Mouse (Mus musculus) forebrain, embryonic 16.5 days (tissue): ENCODE measurements at regions not wholly inside any gene's neighbourhood (a gene's known extent, or its start where the extent isn't known, plus 50 kb on each side); places are given as distances from the start of the nearest gene placed in this dataset.

Experiments
- ATAC-seq: fragments of 200-750 bp; cut with Nextera tagmentation; 2 replicates; pipeline ENCODE4 v1.8.0; 2017; ENCODE audit warnings: mild to moderate bottlenecking, moderate library complexity
- H3K27ac ChIP-seq: fragments of 300-500 bp; sonication (generic); 2 replicates; pipeline ENCODE4 v1.5.1; 2014; ENCODE audit warnings: low read length, control low read depth
- H3K27me3 ChIP-seq: fragments of 300-500 bp; sonication (generic); replicated peaks from 2 replicates; pipeline ENCODE4 v1.6.1; 2014; ENCODE audit warnings: low read length; ENCODE audit not compliant: control insufficient read depth, insufficient read depth
- H3K36me3 ChIP-seq: fragments of 300-500 bp; sonication (generic); 2 replicates; pipeline ENCODE4 v1.6.1; 2014; ENCODE audit not compliant: control insufficient read depth, insufficient read depth
- H3K4me1 ChIP-seq: fragments of 300-500 bp; sonication (generic); replicated peaks from 2 replicates; pipeline ENCODE4 v1.6.1; 2014; ENCODE audit warnings: low read length; ENCODE audit not compliant: control insufficient read depth, insufficient read depth
- H3K4me2 ChIP-seq: fragments of 300-500 bp; sonication (generic); 2 replicates; pipeline ENCODE4 v1.6.1; 2014; ENCODE audit warnings: mild to moderate bottlenecking, low read length, control low read depth
- H3K4me3 ChIP-seq: fragments of 300-500 bp; sonication (generic); replicated peaks from 2 replicates; pipeline ENCODE4 v1.5.1; 2014; ENCODE audit warnings: mild to moderate bottlenecking, low read length, control low read depth
- H3K9ac ChIP-seq: fragments of 300-500 bp; sonication (generic); replicated peaks from 2 replicates; pipeline ENCODE4 v1.6.1; 2014; ENCODE audit warnings: low read depth, low read length, control low read depth
- H3K9me3 ChIP-seq: fragments of 300-500 bp; sonication (generic); 2 replicates; pipeline ENCODE4 v1.6.1; 2016; ENCODE audit warnings: low read length; ENCODE audit not compliant: control insufficient read depth
- WGBS: fragments of 180-500 bp; shearing (Covaris S2); extraction: QIAGEN DNeasy Blood & Tissue Kit; methylation state at CpG from one replicate; pipeline ENCODE4 v1.1.7; 2014; 5-methylcytosine and 5-hydroxymethylcytosine counted together

GRCm38 (mm10) chr4:95278714-95279095 is 226.7 kb upstream of the Jun start:
- Histone ChIP-seq H3K9me3 (no peaks in the 10 kb centered on the region), H3K4me2 (no peak overlapping the region), H3K9ac (no peak overlapping the region), H3K4me1 (peaks cover 8% of the 10 kb centered on the region; the same call in 1 of the 2 replicates), H3K36me3 (no peaks in the 10 kb centered on the region), H3K4me3 (no peak overlapping the region), H3K27ac (no peak overlapping the region), H3K27me3 (no peaks in the 10 kb centered on the region)
- WGBS, result 47% methylated on average over 13 of the region's 13 CpGs
- ATAC-seq, result no peak

- no peak for ATAC-seq
- WGBS, result 90% methylated on average over 2 of the region's 2 CpGs
- Histone ChIP-seq H3K4me1 (peaks cover 8% of the 10 kb centered on the region; the same call in 1 of the 2 replicates), H3K4me2 (no peak overlapping the region), H3K27me3 (no peaks in the 10 kb centered on the region), H3K9ac (no peak overlapping the region), H3K36me3 (no peaks in the 10 kb centered on the region), H3K27ac (no peak overlapping the region), H3K9me3 (no peaks in the 10 kb centered on the region), H3K4me3 (no peak overlapping the region)
Measured at GRCm38 (mm10) chr4:95279200-95279599, 227.2 kb upstream of the Jun start.

- ATAC-seq, result no peak
Measured at GRCm38 (mm10) chr4:95282083-95282482, 230.1 kb upstream of the Jun start.

GRCm38 (mm10) chr4:95283789-95284188 is 231.8 kb upstream of the Jun start:
- ATAC-seq, result no peak
- no peaks in the 10 kb centered on the region for H3K36me3 ChIP-seq
- H3K27ac ChIP-seq, result no peak overlapping the region
- H3K4me1 ChIP-seq, result peaks cover 3% of the 10 kb centered on the region; the same call in 1 of the 2 replicates
- 87% methylated on average over 2 of the region's 2 CpGs for WGBS
- H3K27me3 ChIP-seq, result no peaks in the 10 kb centered on the region
- no peak overlapping the region for H3K4me2 ChIP-seq
- no peaks in the 10 kb centered on the region for H3K9me3 ChIP-seq
- no peak overlapping the region for H3K9ac ChIP-seq
- no peak overlapping the region for H3K4me3 ChIP-seq

More at GRCm38 (mm10) chr4:95282083-95282482, 230.1 kb upstream of the Jun start:
- no peaks in the 10 kb centered on the region for H3K9me3 ChIP-seq
- no peak overlapping the region for H3K27ac ChIP-seq
- H3K36me3 ChIP-seq, result no peaks in the 10 kb centered on the region
- H3K4me3 ChIP-seq, result no peak overlapping the region
- H3K4me2 ChIP-seq, result no peak overlapping the region
- no peaks in the 10 kb centered on the region for H3K27me3 ChIP-seq
- peaks cover 8% of the 10 kb centered on the region; the same call in 1 of the 2 replicates for H3K4me1 ChIP-seq
- no peak overlapping the region for H3K9ac ChIP-seq
- 60% methylated on average over 3 of the region's 3 CpGs for WGBS

- no peak overlapping the region for H3K27ac ChIP-seq
- no peak overlapping the region for H3K9ac ChIP-seq
- H3K36me3 ChIP-seq, result no peaks in the 10 kb centered on the region
- ATAC-seq, result no peak
- no peaks in the 10 kb centered on the region for H3K27me3 ChIP-seq
- no peak overlapping the region for H3K4me2 ChIP-seq
- H3K4me1 ChIP-seq, result no peaks in the 10 kb centered on the region
- 95% methylated on average over 2 of the region's 2 CpGs for WGBS
- no peak overlapping the region for H3K4me3 ChIP-seq
- H3K9me3 ChIP-seq, result no peaks in the 10 kb centered on the region
Measured at GRCm38 (mm10) chr4:95284192-95284591, 232.2 kb upstream of the Jun start.

GRCm38 (mm10) chr4:95284696-95285095 is 232.7 kb upstream of the Jun start:
- no peak for ATAC-seq

GRCm38 (mm10) chr4:95290321-95290720 is 238.3 kb upstream of the Jun start:
- H3K4me3 ChIP-seq, result no peak overlapping the region
- no peak overlapping the region for H3K4me2 ChIP-seq
- no peak overlapping the region for H3K27ac ChIP-seq
- WGBS, result 64% methylated on average over 4 of the region's 4 CpGs
- no peaks in the 10 kb centered on the region for H3K9me3 ChIP-seq
- ATAC-seq, result no peak
- no peak overlapping the region for H3K9ac ChIP-seq
- H3K36me3 ChIP-seq, result no peaks in the 10 kb centered on the region
- no peaks in the 10 kb centered on the region for H3K27me3 ChIP-seq
- H3K4me1 ChIP-seq, result no peaks in the 10 kb centered on the region

More at GRCm38 (mm10) chr4:95284696-95285095, 232.7 kb upstream of the Jun start:
- no peak overlapping the region for H3K27ac ChIP-seq
- WGBS, result 70% methylated on average over 1 of the region's 1 CpGs
- no peak overlapping the region for H3K4me3 ChIP-seq
- no peaks in the 10 kb centered on the region for H3K36me3 ChIP-seq
- H3K4me1 ChIP-seq, result no peaks in the 10 kb centered on the region
- H3K9ac ChIP-seq, result no peak overlapping the region
- no peaks in the 10 kb centered on the region for H3K27me3 ChIP-seq
- no peaks in the 10 kb centered on the region for H3K9me3 ChIP-seq
- H3K4me2 ChIP-seq, result no peak overlapping the region

GRCm38 (mm10) chr4:95294110-95294509 is 242.1 kb upstream of the Jun start:
- no peak overlapping the region for H3K4me3 ChIP-seq
- H3K36me3 ChIP-seq, result no peaks in the 10 kb centered on the region
- H3K27me3 ChIP-seq, result no peaks in the 10 kb centered on the region
- no peaks in the 10 kb centered on the region for H3K4me1 ChIP-seq
- no peak overlapping the region for H3K27ac ChIP-seq
- ATAC-seq, result no peak
- WGBS, result 54% methylated on average over 4 of the region's 4 CpGs
- no peaks in the 10 kb centered on the region for H3K9me3 ChIP-seq
- no peak overlapping the region for H3K9ac ChIP-seq
- H3K4me2 ChIP-seq, result no peak overlapping the region

GRCm38 (mm10) chr4:95301907-95302306 is 249.9 kb upstream of the Jun start:
- Histone ChIP-seq H3K4me2 (no peak overlapping the region), H3K27me3 (no peaks in the 10 kb centered on the region), H3K27ac (no peak overlapping the region), H3K9ac (no peak overlapping the region), H3K4me3 (no peak overlapping the region), H3K36me3 (no peaks in the 10 kb centered on the region), H3K4me1 (peaks cover 8% of the 10 kb centered on the region; the same call in 1 of the 2 replicates), H3K9me3 (no peaks in the 10 kb centered on the region)
- ATAC-seq, result no peak
- 95% methylated on average over 2 of the region's 2 CpGs for WGBS

GRCm38 (mm10) chr4:95303337-95303736 is 251.3 kb upstream of the Jun start:
- Histone ChIP-seq H3K9ac (no peak overlapping the region), H3K27me3 (no peaks in the 10 kb centered on the region), H3K9me3 (no peaks in the 10 kb centered on the region; the same call in 1 of the 2 replicates), H3K27ac (no peak overlapping the region), H3K4me2 (no peak overlapping the region), H3K4me3 (no peak overlapping the region), H3K36me3 (no peaks in the 10 kb centered on the region), H3K4me1 (peaks cover 8% of the 10 kb centered on the region; the same call in 1 of the 2 replicates)
- ATAC-seq, result 0 out of 2 replicates have a peak, but pooled peaks have one; percentile 4
- WGBS, result 18% methylated on average over 2 of the region's 2 CpGs
